Mouse (Mus musculus): ENCODE data around the gene Asic4. TPM values are rescaled to one million over a fixed set of nuclear protein-coding genes. Genes with fewer than 3 reads are reported as not detected.

Asic4 gene
- total and polyA plus RNA-seq, 3 experiments, result 0.18 to 0.19 TPM; not detected in 1

GRCm38 (mm10) chr1:75467215-75467927 lies 17.1 kb downstream of the Asic4 start (continued):
- TF ChIP-seq GABPA (IDR thresholded peaks at IDR 0.05; ENCODE audit: low read depth, low read length) (no peak), BHLHE40 (IDR thresholded peaks at IDR 0.05; ENCODE audit: borderline replicate concordance, low read depth, low read length) (no peak)

- H3K27ac ChIP-seq (ENCODE audit: control insufficient read depth, low read depth, low read length), result no peak overlapping the region
- no peak for DNase-seq (ENCODE audit: low read depth, low spot score)
- H3K4me3 ChIP-seq (ENCODE audit: control insufficient read depth in 1 of 2, insufficient read depth in 1 of 2, low read depth in 2 of 2, low read length in 2 of 2), result no peak overlapping the region
- H3K27me3 ChIP-seq (ENCODE audit: control insufficient read depth in 1 of 2, insufficient read depth in 2 of 2, low read length in 2 of 2), result no peaks in the 10 kb centered on the region
- no peaks in the 10 kb centered on the region for H3K79me2 ChIP-seq (ENCODE audit: control insufficient read depth, insufficient read depth, low read length, poor library complexity)
- peaks cover 2 to 13% of the 10 kb centered on the region in 2 experiments; a peak in 3 of 4 replicates for H3K4me1 ChIP-seq (ENCODE audit: control insufficient read depth in 1 of 2, insufficient read depth in 2 of 2, low read length in 2 of 2)
- H3K9ac ChIP-seq (ENCODE audit: control insufficient read depth, low read depth, low read length, poor library complexity, severe bottlenecking), result no peak overlapping the region
- H3K9me3 ChIP-seq (replicated peaks; ENCODE audit: insufficient read depth, low read length), result no peaks in the 10 kb centered on the region
- peaks cover 0 to 4% of the 10 kb centered on the region in 2 experiments; a peak in 2 of 4 replicates for H3K36me3 ChIP-seq (ENCODE audit: control insufficient read depth in 1 of 2, insufficient read depth in 2 of 2, low read length in 2 of 2)
- TF ChIP-seq TAL1 (IDR thresholded peaks at IDR 0.05; ENCODE audit: low read length), result no peak
- TF ChIP-seq SIN3A (IDR thresholded peaks at IDR 0.05; ENCODE audit: low read length), result no peak
- TF ChIP-seq ZC3H11A (IDR thresholded peaks at IDR 0.05; ENCODE audit: low read depth, low read length), result no peak
- TF ChIP-seq USF1 (IDR thresholded peaks at IDR 0.05; ENCODE audit: low read depth, low read length), result no peak
- TF ChIP-seq MYB (IDR thresholded peaks at IDR 0.05; ENCODE audit: low read depth, low read length), result no peak
- TF ChIP-seq RAD21 (IDR thresholded peaks at IDR 0.05; ENCODE audit: low read depth, low read length), result no peak
- no peak for TF ChIP-seq ZKSCAN1 (IDR thresholded peaks at IDR 0.05; ENCODE audit: low read depth, low read length)
- no peak for TF ChIP-seq ZNF384 (IDR thresholded peaks at IDR 0.05; ENCODE audit: low read depth, low read length)
- no peak for TF ChIP-seq SMC3 (IDR thresholded peaks at IDR 0.05; ENCODE audit: low read depth, low read length)
- TF ChIP-seq TBP (IDR thresholded peaks at IDR 0.05; ENCODE audit: low read depth, low read length), result no peak
- no peak for TF ChIP-seq HCFC1 (IDR thresholded peaks at IDR 0.05; ENCODE audit: low read depth, low read length)
- TF ChIP-seq GATA1 (IDR thresholded peaks at IDR 0.05; ENCODE audit: low read depth, low read length), result no peak
- no peak for TF ChIP-seq MEF2A (IDR thresholded peaks at IDR 0.05; ENCODE audit: extremely low read depth, insufficient replicate concordance, low read depth, low read length, poor library complexity, severe bottlenecking)
Measured at GRCm38 (mm10) chr1:75469287-75469825, 19.1 kb downstream of the Asic4 start.

- H3K4me3 ChIP-seq (ENCODE audit: control insufficient read depth in 1 of 2, insufficient read depth in 1 of 2, low read depth in 2 of 2, low read length in 2 of 2), result no peak overlapping the region
- no peak overlapping the region for H3K9ac ChIP-seq (ENCODE audit: control insufficient read depth, low read depth, low read length, poor library complexity, severe bottlenecking)
- H3K79me2 ChIP-seq (ENCODE audit: control insufficient read depth, insufficient read depth, low read length, poor library complexity), result peaks cover 3% of the 10 kb centered on the region; the same call in 1 of the 2 replicates
- TF ChIP-seq CTCF (IDR thresholded peaks at IDR 0.05 in 2 of 3, conservative IDR thresholded peaks at IDR 0.05 in 1 of 3; ENCODE audit: control insufficient read depth in 1 of 3, insufficient read depth in 1 of 3, low read depth in 2 of 3, low read length in 3 of 3, poor library complexity in 1 of 3, severe bottlenecking in 1 of 3) (no peak), JUND (IDR thresholded peaks at IDR 0.05; ENCODE audit: low read depth, low read length) (no peak)
- no peak for DNase-seq (ENCODE audit: low read depth, low spot score)
- H3K9me3 ChIP-seq (replicated peaks; ENCODE audit: insufficient read depth, low read length), result no peaks in the 10 kb centered on the region
- H3K4me1 ChIP-seq (ENCODE audit: control insufficient read depth in 1 of 2, insufficient read depth in 2 of 2, low read length in 2 of 2), result 0 out of 4 replicates have a peak, but pooled peaks cover 0 to 4% of the 10 kb centered on the region in 2 experiments
- no peaks in the 10 kb centered on the region for H3K27me3 ChIP-seq (ENCODE audit: control insufficient read depth in 1 of 2, insufficient read depth in 2 of 2, low read length in 2 of 2)
- peaks cover 0 to 5% of the 10 kb centered on the region in 2 experiments; a peak in 3 of 4 replicates for H3K36me3 ChIP-seq (ENCODE audit: control insufficient read depth in 1 of 2, insufficient read depth in 2 of 2, low read length in 2 of 2)
- H3K27ac ChIP-seq (ENCODE audit: control insufficient read depth, low read depth, low read length), result no peak overlapping the region
Measured at GRCm38 (mm10) chr1:75476441-75476840, 26.2 kb downstream of the Asic4 start.

Measured in MEL (cell line).